Mouse (Mus musculus): ENCODE results near the gene Adamts20.

DNA sequence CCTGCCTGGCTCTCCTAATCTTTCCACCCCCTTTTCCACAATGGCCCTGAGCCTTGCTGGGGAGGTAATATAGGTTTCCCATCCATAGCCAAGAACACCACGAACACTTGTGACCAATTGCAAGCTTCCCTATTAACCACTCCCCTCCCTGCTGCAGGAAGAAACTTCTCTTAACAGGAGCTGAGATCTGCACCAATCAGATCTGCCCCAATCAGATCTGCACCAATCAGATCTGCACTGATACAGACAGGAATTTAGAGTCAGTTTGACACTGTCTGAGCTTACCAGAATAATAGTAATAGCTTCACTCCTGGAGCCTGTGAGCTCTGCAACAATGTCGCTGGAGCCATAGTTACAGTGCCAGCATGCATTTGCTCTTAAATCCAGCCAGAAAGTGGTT, 58.9 kb downstream of the Adamts20 start:
- TF ChIP-seq GATA1 (IDR thresholded peaks at IDR 0.05; ENCODE audit: borderline replicate concordance, low read length) (no peak), CTCF (IDR thresholded peaks at IDR 0.05; ENCODE audit: low read depth, low read length) (no peak), TAL1 (conservative IDR thresholded peaks at IDR 0.05; ENCODE audit: low read depth, low read length) (no peak)
